Mouse (Mus musculus) liver (tissue): ENCODE data around the gene Kndc1.

Experiments used
- DNase-seq: peaks from one replicate; pipeline ENCODE4 v3.0.0-alpha.2; 2020; ENCODE audit warnings: mixed read lengths

Kndc1 gene

GRCm38 (mm10) chr7:139908176-139908575, 13.7 kb downstream of the Kndc1 start:
- no peak for DNase-seq

DNA sequence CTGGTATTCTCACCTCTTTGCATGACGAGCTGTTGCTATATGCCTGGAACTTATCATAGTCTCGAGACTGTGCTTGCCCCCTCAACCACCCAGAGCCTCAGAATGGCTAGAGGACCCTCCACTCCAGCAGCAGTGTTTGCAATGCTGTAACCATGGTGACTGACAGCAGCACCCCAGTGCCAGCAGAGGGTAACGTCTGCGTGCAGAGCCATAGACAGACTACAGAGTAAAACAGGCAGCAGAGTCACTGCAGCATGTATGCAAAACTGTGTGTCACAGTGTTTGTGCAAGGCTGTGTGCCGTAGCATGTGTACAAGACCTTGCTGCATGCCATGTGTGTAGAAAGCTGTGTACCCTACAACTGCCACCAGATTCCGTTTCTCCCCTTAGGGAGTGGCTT, 15.0 kb downstream of the Kndc1 start:
- no peak for DNase-seq

GRCm38 (mm10) chr7:139910204-139910835, 15.8 kb downstream of the Kndc1 start:
- DNase-seq = no peak

GRCm38 (mm10) chr7:139914141-139915047, 19.9 kb downstream of the Kndc1 start:
- peak; percentile 29 for DNase-seq

DNA sequence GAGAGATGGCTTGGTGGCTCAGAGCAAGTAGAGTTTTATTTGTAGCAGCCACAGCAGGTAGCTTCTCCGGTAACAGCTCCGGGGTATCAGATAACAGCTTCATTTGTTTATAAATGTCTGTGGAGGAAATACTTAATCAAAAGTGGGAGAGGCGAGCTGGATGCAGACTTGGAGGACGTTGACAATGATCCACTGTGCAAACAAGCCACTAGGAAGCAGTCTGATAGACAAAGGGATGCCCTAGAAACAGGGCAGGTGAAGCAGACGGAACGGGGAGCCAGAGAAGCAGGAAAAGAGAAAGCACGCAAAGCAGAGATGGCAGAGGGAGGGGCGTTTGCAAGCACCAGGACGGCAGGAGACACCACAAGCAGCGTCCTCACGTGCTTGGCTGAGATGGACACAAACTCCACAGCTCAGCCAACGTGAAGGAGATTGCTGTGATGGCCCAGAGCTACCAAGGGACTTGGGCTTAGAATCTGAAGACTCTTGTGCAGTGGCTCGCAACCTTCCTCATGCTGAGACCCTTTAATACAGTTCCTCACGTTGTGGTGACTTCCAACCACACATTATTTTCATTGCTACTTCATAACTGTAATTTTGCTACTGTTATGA, 21.3 kb downstream of the Kndc1 start:
- DNase-seq = no peak

- no peak for DNase-seq
Observed at GRCm38 (mm10) chr7:139916345-139916744, 21.8 kb downstream of the Kndc1 start.

DNA sequence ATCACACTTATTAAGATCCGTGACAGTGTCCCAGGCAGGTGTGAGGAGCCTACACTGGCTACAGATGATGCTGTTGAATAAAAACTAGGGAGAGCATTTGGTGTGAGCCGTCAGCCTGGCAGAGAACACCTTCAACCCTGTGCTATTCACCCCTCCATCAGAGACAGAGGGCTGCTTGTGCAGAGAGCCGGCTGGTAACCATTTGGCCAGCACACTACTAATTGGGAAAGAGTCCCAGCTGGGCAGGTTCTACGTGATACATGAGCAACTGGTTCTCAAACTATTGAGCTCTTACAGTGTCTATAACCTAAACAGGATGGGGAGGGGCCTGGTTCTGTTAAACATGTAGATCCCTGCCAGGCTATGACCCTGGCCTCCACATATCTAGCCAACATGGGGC, 23.8 kb downstream of the Kndc1 start:
- DNase-seq = no peak

GRCm38 (mm10) chr7:139930732-139931131, 36.2 kb downstream of the Kndc1 start:
- peak; percentile 45 for DNase-seq

- DNase-seq = no peak
Observed at GRCm38 (mm10) chr7:139936705-139937104, 42.2 kb downstream of the Kndc1 start.

DNA sequence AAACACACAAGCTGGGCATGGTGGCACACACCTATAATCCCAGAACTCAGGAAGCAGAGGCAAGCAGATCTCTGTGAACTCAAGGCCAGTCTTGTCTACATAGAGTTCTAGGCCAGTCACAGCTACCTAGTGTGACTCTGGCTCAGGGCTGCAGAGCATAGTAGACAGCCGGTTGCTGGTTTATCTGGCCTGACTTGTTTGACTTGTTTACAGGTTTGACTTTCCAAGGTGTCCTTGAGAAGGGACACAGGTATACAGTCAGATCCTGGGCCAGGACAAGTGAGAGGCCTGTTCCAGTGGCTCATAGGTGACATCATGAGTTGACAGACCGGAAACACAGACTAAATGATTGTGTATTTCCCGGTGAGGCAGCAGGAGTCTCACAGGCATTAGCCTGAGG, 42.6 kb downstream of the Kndc1 start:
- no peak for DNase-seq

GRCm38 (mm10) chr7:139937810-139938209, 43.3 kb downstream of the Kndc1 start:
- DNase-seq = no peak

GRCm38 (mm10) chr7:139940476-139941209, 46.1 kb downstream of the Kndc1 start:
- DNase-seq = no peak

- DNase-seq = no peak
Observed at GRCm38 (mm10) chr7:139943674-139944281, 49.3 kb downstream of the Kndc1 start, which contains the start of gene Utf1. TSS of gene Utf1 (plus strand) at chr7:139943789.

DNA sequence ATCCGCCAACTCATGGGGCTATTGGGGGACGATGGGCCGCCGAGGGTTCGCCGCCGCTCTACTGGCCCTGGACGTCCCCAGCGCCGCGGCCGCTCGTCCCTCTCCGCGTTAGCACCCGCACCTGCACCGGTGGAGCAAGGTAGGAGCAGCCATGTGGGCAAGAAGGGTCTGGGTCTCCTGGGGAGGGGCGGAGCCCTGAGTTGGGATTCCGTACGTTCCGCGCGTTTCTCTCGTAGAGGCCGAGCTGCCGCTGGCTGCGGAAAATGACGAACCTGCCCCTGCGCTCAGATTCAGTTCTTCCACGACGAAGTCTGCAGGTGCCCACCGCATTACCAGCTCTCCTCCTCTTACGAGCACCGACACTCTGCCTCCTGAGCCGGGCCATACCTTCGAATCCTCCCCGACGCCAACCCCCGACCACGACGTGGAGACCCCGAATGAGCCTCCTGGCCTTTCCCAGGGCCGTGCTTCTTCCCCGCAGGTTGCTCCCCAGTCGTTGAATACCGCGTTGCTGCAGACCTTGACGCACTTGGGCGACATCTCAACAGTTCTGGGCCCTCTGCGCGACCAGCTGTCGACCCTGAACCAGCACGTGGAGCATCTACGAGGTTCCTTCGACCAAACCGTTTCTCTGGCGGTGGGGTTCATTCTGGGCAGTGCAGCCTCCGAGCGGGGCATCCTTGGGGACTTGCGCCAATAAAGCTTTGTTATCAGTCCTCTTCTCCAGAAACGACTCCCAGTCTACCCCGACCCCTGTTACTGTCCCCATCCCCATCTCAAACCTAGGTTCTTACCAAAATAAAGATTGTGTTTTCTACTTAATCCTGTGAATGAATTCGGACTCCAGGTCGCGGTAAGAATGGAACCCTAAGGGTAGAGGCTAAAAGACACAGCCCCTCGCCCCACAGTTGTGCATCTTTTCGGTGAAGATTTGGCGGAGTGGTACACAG, 50.1 kb downstream of the Kndc1 start:
- no peak for DNase-seq

DNA sequence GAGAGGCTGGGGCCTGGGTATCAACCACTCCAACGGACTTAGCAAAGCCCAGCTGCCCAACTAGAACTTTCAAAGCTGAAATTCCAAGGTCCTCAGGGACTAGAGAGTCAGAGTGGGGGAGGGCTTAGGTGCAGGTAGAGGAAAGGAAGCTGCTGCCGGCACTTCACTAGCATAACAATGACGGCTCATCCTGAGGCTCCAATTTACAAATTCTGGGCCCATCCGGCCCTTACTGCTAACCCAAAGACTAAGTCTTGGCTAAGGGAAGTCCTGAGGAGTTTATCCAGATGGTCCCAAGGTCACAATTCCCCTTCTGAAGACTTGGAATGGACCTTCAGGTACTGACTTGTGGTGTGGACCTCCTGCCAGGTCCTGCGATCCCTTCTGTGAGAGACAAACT, 51.0 kb downstream of the Kndc1 start:
- DNase-seq = no peak

- DNase-seq = no peak
Observed at GRCm38 (mm10) chr7:139946032-139946431, 51.5 kb downstream of the Kndc1 start.

- peak; percentile 49 for DNase-seq
Observed at GRCm38 (mm10) chr7:139949893-139950282, 55.4 kb downstream of the Kndc1 start.

GRCm38 (mm10) chr7:139950283-139950971, 55.9 kb downstream of the Kndc1 start:
- peak; percentile 57 for DNase-seq

GRCm38 (mm10) chr7:139951079-139951478, 56.6 kb downstream of the Kndc1 start:
- DNase-seq = peak; percentile 53

DNA sequence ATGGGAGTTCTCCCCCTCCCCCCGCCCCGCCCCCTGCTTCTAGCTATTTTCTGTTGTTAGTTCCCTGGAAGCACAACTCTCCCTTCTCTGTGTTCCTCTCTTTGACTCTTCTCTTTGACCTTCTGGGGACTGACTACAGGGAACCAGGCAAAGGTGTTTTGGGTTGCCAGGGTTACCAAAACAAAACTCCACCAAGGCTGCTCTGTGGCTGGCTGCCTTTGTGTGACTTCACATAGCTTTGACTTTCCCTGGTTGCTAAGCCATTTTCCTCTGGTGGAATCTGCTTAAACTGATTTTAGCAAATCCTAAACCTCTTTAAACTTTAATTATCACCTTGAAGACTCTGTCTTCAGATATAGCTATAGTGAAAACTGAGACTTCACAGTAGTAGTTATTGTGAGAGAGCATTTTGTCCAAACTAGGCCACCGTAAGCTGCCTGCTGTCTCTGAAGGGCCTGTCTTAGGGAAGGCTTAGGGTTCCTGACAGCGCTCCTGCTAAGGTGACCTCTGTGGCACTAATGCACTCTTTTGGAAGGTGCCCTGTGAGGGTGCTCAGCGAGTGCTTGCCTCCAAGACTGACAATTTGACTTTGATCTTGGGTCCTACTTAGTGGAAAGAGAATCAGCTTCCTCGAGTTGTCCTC, 57.6 kb downstream of the Kndc1 start:
- no peak for DNase-seq
